Mouse (Mus musculus): ENCODE measurements around the gene Gm38392. TPM values are rescaled to one million over a fixed set of nuclear protein-coding genes. Genes with fewer than 3 reads are reported as not detected.
A peak's percentile ranks its signal among the peaks of the same experiment; 100 is the strongest.

Gene Gm38392
- polyA plus RNA-seq, 1 experiment from 2014 or later = 0.26 TPM

- ATAC-seq (ENCODE audit: low FRiP score) = no peak
- 5% methylated on average over 7 of the region's 7 CpGs for WGBS
- Histone ChIP-seq H3K4me2 (peak overlapping the region; percentile 62), H3K9me3 (replicated peaks) (no peaks in the 10 kb centered on the region), H3K36me3 (no peaks in the 10 kb centered on the region), H3K4me1 (peaks cover 63% of the 10 kb centered on the region), H3K4me3 (replicated peaks) (no peak overlapping the region), H3K27me3 (replicated peaks) (0 out of 2 replicates have a peak, but pooled peaks cover 8% of the 10 kb centered on the region), H3K27ac (replicated peaks) (peak overlapping the region; percentile 98), H3K9ac (replicated peaks) (peak overlapping the region; percentile 8; the same call in 1 of the 2 replicates)
Measured at GRCm38 (mm10) chr3:88203999-88204700, 82.9 kb downstream of the Gm38392 start.

DNA sequence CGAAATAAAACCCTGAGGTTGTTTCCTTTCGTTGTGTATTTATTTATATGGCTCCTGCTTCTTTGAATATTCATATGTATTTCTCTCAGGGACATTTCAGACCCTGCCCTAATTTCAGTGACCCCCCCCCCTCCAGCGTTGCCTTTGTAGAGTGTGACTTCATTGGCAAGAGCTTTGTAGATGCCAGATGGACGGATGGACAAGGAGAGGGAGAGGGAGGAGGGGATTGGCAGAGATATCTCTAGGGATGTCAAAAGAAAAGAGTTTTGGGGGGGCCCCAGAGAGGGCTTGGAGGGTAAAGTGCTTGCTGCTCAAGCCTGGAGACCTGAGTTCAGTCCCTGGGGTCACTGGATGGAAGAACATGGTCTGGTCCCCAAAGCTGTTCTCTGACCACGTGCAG is 83.6 kb downstream of the Gm38392 start:
- WGBS = 2% methylated on average over 5 of the region's 5 CpGs
- H3K9ac ChIP-seq (replicated peaks) = no peak overlapping the region
- H3K27me3 ChIP-seq (replicated peaks) = 0 out of 2 replicates have a peak, but pooled peaks cover 8% of the 10 kb centered on the region

DNA sequence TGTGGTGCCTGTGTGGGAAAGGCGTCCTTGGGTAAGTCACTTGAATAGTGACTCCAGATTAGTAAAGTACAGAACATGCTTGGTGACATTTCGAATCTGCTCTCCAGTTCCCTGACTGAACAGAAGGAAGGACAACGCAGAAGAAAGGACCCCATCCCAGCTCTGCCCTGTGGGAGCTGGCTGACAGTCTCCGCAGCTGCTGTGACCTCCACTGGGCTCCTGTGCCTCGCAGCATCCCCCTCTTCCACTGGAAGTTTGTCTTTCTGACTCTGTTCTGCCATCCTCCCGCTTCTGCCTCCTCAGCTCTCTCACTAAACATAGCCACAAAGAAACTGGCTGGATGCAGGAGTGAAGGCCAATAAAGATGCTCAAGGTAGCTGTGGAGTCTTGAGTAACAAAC is 84.0 kb downstream of the Gm38392 start:
- H3K4me2 ChIP-seq = peak overlapping the region; percentile 83
- H3K27me3 ChIP-seq (replicated peaks) = 0 out of 2 replicates have a peak, but pooled peaks cover 8% of the 10 kb centered on the region
- no peaks in the 10 kb centered on the region for H3K9me3 ChIP-seq (replicated peaks)
- WGBS = 5% methylated on average over 6 of the region's 6 CpGs
- ATAC-seq (ENCODE audit: low FRiP score) = no peak
- H3K27ac ChIP-seq (replicated peaks) = peak overlapping the region; percentile 98
- peaks cover 70% of the 10 kb centered on the region for H3K4me1 ChIP-seq
- no peak overlapping the region for H3K4me3 ChIP-seq (replicated peaks)
- 0 out of 2 replicates have a peak overlapping the region, but pooled peaks have one; percentile 0 for H3K9ac ChIP-seq (replicated peaks)
- no peaks in the 10 kb centered on the region for H3K36me3 ChIP-seq

More for the DNA sequence above, 83.6 kb downstream of the Gm38392 start:
- H3K36me3 ChIP-seq = no peaks in the 10 kb centered on the region
- H3K4me2 ChIP-seq = peak overlapping the region; percentile 62; the same call in 1 of the 2 replicates
- H3K4me3 ChIP-seq (replicated peaks) = no peak overlapping the region
- H3K4me1 ChIP-seq = peaks cover 66% of the 10 kb centered on the region
- H3K27ac ChIP-seq (replicated peaks) = peak overlapping the region; percentile 98
- no peak for ATAC-seq (ENCODE audit: low FRiP score)
- no peaks in the 10 kb centered on the region for H3K9me3 ChIP-seq (replicated peaks)

DNA sequence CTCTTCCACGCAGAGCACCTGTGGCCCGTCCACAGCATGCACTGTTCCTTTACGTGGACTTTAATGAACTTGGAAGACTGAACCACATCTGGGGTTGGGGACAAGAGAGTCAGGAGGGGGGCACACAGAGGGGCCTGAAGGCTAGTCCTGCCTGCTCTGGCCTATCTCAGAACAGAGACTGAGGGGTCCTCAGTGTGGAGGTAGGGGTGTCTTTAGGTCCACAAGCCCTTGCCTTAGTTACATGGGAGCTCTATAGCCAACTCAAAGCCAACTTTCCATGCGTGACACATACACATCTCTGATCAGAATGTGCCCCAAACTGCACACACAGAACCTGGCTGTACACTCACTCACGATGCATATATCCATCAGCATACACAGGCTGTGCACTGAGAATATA is 85.4 kb downstream of the Gm38392 start:
- ATAC-seq (ENCODE audit: low FRiP score) = no peak
- H3K4me1 ChIP-seq = peaks cover 76% of the 10 kb centered on the region
- H3K9ac ChIP-seq (replicated peaks) = peak overlapping the region; percentile 80
- WGBS = 8% methylated on average over 5 of the region's 5 CpGs
- H3K4me2 ChIP-seq = peak overlapping the region; percentile 83
- peak overlapping the region; percentile 98 for H3K27ac ChIP-seq (replicated peaks)
- H3K36me3 ChIP-seq = no peaks in the 10 kb centered on the region
- peak overlapping the region; percentile 51 for H3K4me3 ChIP-seq (replicated peaks)
- H3K27me3 ChIP-seq (replicated peaks) = 0 out of 2 replicates have a peak, but pooled peaks cover 8% of the 10 kb centered on the region
- H3K9me3 ChIP-seq (replicated peaks) = no peaks in the 10 kb centered on the region

DNA sequence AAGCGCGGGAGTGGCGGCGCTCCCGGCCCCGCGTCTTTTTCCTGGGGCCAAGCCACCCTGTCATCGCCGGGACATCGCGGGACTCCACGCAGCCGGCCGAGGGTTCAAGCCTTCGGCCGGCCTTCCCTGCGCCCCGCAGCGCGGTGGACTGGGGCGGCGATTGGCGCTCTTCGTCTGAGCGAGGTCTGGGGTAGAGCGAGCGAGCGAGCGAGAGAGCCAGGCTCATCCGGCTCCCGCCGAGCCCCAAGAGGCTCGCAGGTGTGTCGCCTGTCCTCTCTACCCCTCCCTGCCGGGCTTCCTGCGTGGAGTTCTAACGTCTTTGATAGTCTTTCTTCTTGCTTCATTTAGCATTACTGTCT is 86.1 kb downstream of the Gm38392 start:
- H3K27me3 ChIP-seq (replicated peaks) = 0 out of 2 replicates have a peak, but pooled peaks cover 8% of the 10 kb centered on the region
- WGBS = 0% methylated on average over 35 of the region's 37 CpGs
- H3K9ac ChIP-seq (replicated peaks) = peak overlapping the region; percentile 80
- H3K4me3 ChIP-seq (replicated peaks) = peak overlapping the region; percentile 51
- H3K9me3 ChIP-seq (replicated peaks) = no peaks in the 10 kb centered on the region
- peak overlapping the region; percentile 98 for H3K27ac ChIP-seq (replicated peaks)
- H3K4me1 ChIP-seq = peaks cover 71% of the 10 kb centered on the region
- no peaks in the 10 kb centered on the region for H3K36me3 ChIP-seq
- no peak for ATAC-seq (ENCODE audit: low FRiP score)
- H3K4me2 ChIP-seq = peak overlapping the region; percentile 83

DNA sequence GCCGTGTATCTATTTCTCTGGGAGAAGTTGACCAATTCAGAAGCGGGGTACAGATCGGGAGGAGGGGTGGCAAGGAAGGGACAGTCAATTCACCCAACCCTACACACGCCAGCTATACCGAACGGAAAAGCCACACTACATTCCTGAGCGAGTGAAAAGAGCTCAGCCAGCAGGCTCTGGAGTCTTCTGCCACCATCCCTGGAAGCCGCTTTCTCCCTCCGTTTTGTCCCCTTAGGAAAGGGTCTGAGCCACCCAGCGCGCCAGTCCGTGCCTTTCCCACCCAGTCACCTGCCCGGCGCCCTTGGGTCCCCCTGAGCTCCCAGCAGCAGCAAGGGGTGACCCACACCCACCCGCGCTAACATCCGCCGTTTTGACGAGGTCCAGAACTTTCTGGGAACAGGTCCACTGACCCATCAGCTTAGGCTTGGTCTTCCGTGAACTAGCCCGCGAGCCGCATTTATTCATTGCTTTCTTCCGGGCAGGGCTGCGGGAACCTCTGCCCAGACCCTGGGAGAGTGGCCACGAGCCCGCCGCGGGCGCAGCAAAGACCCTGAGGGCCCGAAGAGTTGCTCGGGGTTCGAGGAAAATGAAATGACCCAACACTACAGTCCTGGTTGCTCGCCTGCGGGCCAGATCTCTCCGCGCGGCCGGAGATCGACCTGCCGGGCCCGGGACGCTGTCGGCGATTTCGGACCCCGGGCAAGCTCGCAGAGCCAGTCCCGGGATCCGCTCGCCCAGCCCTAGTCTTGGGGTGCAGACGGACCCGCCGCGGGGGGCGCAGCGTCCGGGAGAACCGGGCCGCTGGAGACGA is 86.6 kb downstream of the Gm38392 start:
- Histone ChIP-seq H3K27me3 (replicated peaks) (0 out of 2 replicates have a peak, but pooled peaks cover 8% of the 10 kb centered on the region), H3K36me3 (no peaks in the 10 kb centered on the region), H3K9me3 (replicated peaks) (no peaks in the 10 kb centered on the region), H3K9ac (replicated peaks) (peak overlapping the region; percentile 80), H3K4me1 (peaks cover 65% of the 10 kb centered on the region), H3K4me2 (peak overlapping the region; percentile 83), H3K27ac (replicated peaks) (peak overlapping the region; percentile 98), H3K4me3 (replicated peaks) (peak overlapping the region; percentile 51)
- no peak; the same call in 1 of the 2 replicates for ATAC-seq (ENCODE audit: low FRiP score)
- under 1% methylated on average over 61 of the region's 61 CpGs for WGBS

DNA sequence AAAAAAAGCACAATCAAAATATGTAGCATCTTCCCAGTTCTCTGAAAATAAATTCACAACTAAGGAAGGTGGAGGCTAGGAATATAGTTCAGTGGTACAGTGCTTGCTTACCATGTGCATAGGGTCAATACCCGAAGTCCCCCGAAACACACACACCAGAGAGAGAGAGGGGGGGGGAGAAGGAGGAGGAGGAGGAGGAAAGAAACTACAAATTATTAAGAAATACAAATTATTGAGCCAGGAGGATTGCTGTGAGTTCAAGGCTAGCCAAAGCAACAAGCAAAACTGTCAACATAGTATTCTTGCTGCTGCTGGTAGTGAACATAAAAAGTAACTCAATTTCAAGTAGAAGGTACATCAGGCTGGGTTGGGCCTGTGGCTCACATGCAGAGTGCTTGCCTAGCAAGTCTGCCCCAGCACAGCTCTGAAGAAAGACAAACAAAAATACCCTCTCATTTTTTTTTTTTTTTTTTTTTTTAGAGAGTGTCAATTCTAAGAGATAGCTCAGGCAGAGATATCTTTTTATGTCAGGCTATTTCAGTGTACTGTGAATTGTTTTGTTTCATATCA is 87.4 kb downstream of the Gm38392 start:
- Histone ChIP-seq H3K27me3 (replicated peaks) (0 out of 2 replicates have a peak, but pooled peaks cover 8% of the 10 kb centered on the region), H3K36me3 (no peaks in the 10 kb centered on the region), H3K9ac (replicated peaks) (no peak overlapping the region), H3K9me3 (replicated peaks) (no peaks in the 10 kb centered on the region), H3K27ac (replicated peaks) (peak overlapping the region; percentile 98), H3K4me2 (peak overlapping the region; percentile 83), H3K4me3 (replicated peaks) (no peak overlapping the region), H3K4me1 (peaks cover 58% of the 10 kb centered on the region)
- 33% methylated on average over 2 of the region's 2 CpGs for WGBS
- ATAC-seq (ENCODE audit: low FRiP score) = no peak

DNA sequence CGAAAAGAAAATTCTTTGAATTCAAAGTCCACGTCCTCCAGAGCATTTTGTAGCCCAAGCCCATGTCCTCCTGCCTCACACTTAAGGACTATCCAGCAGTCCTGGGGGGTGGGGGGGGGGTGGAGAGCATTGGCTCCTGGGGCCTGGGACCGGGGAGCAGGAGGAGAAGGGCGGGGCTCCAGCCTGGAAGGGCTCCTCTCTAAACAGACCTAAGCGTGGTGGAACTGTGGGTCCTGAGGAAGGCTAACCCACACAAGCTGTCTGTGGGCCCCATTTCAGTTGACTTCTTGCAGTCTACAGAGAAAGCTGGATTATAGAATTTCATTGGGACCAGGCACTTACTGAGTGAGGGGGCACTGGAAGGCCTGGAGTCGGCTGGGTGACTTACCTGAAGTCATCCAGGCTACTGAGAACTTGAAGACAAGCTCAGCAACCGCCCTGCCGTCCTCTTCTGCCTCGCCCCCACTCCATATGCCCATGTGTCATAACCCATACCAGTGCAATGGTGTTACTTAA is 88.4 kb downstream of the Gm38392 start:
- Histone ChIP-seq H3K27ac (replicated peaks) (peak overlapping the region; percentile 58), H3K36me3 (no peaks in the 10 kb centered on the region), H3K9ac (replicated peaks) (no peak overlapping the region), H3K9me3 (replicated peaks) (no peaks in the 10 kb centered on the region), H3K4me3 (replicated peaks) (no peak overlapping the region), H3K27me3 (replicated peaks) (no peaks in the 10 kb centered on the region), H3K4me1 (peaks cover 47% of the 10 kb centered on the region), H3K4me2 (peak overlapping the region; percentile 24)
- 14% methylated on average over 9 of the region's 9 CpGs for WGBS
- no peak for ATAC-seq (ENCODE audit: low FRiP score)

GRCm38 (mm10) chr3:88197741-88198504 is 89.1 kb downstream of the Gm38392 start:
- Histone ChIP-seq H3K4me1 (peaks cover 42% of the 10 kb centered on the region), H3K27ac (replicated peaks) (peak overlapping the region; percentile 58), H3K36me3 (no peaks in the 10 kb centered on the region)

More at GRCm38 (mm10) chr3:88197741-88198504, 89.1 kb downstream of the Gm38392 start:
- H3K27me3 ChIP-seq (replicated peaks) = no peaks in the 10 kb centered on the region
- H3K4me3 ChIP-seq (replicated peaks) = no peak overlapping the region
- peak overlapping the region; percentile 24; the same call in 1 of the 2 replicates for H3K4me2 ChIP-seq
- H3K9me3 ChIP-seq (replicated peaks) = no peaks in the 10 kb centered on the region
- ATAC-seq (ENCODE audit: low FRiP score) = no peak
- H3K9ac ChIP-seq (replicated peaks) = no peak overlapping the region
- WGBS = 21% methylated on average over 10 of the region's 10 CpGs
